Mouse (Mus musculus): Measurements from ENCODE around the gene Gna15. TPM values are rescaled to one million over a fixed set of nuclear protein-coding genes. Genes with fewer than 3 reads are reported as not detected.

The Gna15 gene
- polyA plus RNA-seq, 1 experiment from 2014 or later, result 1.1 TPM

DNA sequence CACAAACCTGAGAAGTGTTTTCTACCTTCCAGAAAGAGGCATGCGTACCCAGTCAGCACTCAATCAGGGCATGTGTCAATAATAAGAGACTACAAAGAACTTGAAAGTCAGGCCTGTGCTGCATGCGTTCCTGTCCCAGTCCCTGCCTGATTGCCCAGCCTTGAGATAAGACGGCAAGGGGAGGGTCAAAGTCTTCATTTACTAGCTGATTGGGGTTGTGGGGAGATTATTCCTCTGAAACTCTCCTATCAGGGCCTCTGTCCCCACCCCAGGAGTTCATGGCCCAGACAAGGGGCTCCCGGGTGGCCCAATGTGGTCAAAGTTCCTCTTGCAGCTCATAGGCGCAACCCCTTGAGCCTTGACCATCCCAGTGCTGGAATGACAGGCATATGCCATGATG lies 22.3 kb upstream of the Gna15 start:
- no peak for ATAC-seq
- 82% methylated on average over 5 of the region's 5 CpGs for WGBS
- no peak overlapping the region for H3K4me3 ChIP-seq (ENCODE audit: low read length)
- H3K9me3 ChIP-seq (ENCODE audit: control insufficient read depth, low read length), result no peaks in the 10 kb centered on the region
- no peak overlapping the region for H3K4me2 ChIP-seq (ENCODE audit: low read length)
- no peaks in the 10 kb centered on the region for H3K27me3 ChIP-seq (replicated peaks; ENCODE audit: control insufficient read depth, insufficient read depth, low read length)
- H3K36me3 ChIP-seq (ENCODE audit: control insufficient read depth, insufficient read depth, low read length), result no peaks in the 10 kb centered on the region
- H3K4me1 ChIP-seq (ENCODE audit: control insufficient read depth, insufficient read depth, low read depth, low read length), result peaks cover 26% of the 10 kb centered on the region
- H3K27ac ChIP-seq (ENCODE audit: low read depth, low read length), result no peak overlapping the region
- no peak overlapping the region for H3K9ac ChIP-seq (ENCODE audit: low read depth, low read length)

DNA sequence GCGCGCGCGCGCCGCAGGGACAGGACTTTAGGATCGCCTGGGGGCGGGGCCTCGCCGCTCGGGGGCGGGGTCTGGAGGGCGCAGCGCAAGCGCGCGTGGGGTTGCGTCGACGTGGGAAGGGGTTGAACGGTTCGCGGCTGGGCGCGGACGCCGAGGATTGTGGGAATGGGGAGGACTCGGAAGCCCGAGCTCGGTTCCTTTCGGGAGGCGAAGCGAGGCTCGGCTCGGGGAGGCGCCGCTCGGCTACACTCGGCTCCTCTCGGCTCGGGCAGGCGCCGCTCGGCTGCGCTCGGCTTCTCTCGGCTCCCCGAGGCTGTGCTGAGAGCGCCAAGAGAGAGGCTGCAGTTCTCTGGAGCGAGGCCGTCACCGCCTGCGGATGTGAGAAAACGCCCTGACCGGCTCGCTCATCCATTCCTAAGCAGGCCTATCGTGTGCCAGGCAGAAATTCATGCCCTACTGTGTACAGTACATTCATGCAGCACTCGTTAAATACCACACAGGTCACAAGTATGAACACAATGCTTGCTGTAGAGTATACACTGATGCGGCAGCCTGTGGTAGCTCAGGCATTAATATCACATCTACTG lies 21.2 kb upstream of the Gna15 start, which contains the start of gene Gna11:
TSS of gene Gna11 (minus strand) at position 30 of the 587 bp plus-strand sequence.
- ATAC-seq, result peak; percentile 97
- Histone ChIP-seq H3K9ac (ENCODE audit: low read depth, low read length) (peak within 1 kb of the TSS; percentile 96), H3K9me3 (ENCODE audit: control insufficient read depth, low read length) (no peaks in the 10 kb centered on the region), H3K27me3 (replicated peaks; ENCODE audit: control insufficient read depth, insufficient read depth, low read length) (no peaks in the 10 kb centered on the region), H3K4me3 (ENCODE audit: low read length) (peak within 1 kb of the TSS; percentile 72), H3K4me2 (ENCODE audit: low read length) (peak within 1 kb of the TSS; percentile 66), H3K27ac (ENCODE audit: low read depth, low read length) (peak within 1 kb of the TSS; percentile 92), H3K36me3 (ENCODE audit: control insufficient read depth, insufficient read depth, low read length) (no peaks in the 10 kb centered on the region), H3K4me1 (ENCODE audit: control insufficient read depth, insufficient read depth, low read depth, low read length) (peaks cover 29% of the 10 kb centered on the region)
- WGBS, result under 1% methylated on average over 48 of the region's 59 CpGs

DNA sequence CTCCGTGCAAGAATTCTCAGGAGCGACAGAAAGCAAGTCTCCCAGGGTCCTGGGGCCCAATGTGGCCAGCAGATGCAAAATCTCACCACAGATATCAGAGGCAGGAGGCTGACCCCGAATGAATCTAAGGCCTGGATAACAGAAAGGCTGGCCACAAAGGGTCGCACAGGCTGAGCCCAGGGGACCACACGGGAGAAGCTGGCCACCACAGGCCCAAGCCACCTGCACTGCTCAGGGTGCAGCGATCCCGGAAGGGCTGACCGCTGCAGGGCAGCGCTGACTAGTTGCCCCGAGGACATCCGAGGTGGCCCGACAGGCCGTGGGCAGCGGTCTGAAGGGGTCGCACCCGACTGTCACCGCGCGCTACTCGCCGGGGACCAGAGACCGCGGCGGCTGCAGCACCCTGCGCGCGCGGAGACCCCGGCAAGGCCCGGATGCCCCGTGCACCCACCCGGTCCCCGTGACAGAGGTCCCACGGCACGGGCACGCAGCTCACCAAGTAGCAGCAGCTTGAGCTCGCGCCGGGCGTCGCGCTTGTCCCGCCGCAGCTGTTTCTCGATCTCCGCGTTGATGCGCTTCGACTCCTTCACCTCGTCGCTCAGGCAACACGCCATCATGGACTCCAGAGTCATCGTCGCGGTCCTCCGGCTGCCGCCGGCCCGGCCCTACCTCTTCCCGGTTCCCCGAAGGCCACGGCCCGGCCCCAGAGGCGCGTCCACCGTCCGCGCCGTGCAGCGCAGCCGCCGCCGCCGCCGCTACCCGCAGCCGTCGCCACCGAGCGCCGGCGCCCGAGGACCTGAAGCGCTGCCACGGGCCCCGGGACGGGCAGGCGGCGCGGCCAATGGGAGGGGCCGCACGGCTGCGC lies 20.5 kb upstream of the Gna15 start:
- peak; percentile 35 for ATAC-seq
- H3K36me3 ChIP-seq (ENCODE audit: control insufficient read depth, insufficient read depth, low read length), result no peaks in the 10 kb centered on the region
- no peaks in the 10 kb centered on the region for H3K27me3 ChIP-seq (replicated peaks; ENCODE audit: control insufficient read depth, insufficient read depth, low read length)
- H3K9me3 ChIP-seq (ENCODE audit: control insufficient read depth, low read length), result no peaks in the 10 kb centered on the region
- H3K4me1 ChIP-seq (ENCODE audit: control insufficient read depth, insufficient read depth, low read depth, low read length), result peaks cover 29% of the 10 kb centered on the region
- WGBS, result under 1% methylated on average over 85 of the region's 93 CpGs
- H3K4me3 ChIP-seq (ENCODE audit: low read length), result peak overlapping the region; percentile 72
- H3K9ac ChIP-seq (ENCODE audit: low read depth, low read length), result peak overlapping the region; percentile 96
- H3K27ac ChIP-seq (ENCODE audit: low read depth, low read length), result peak overlapping the region; percentile 88
- peak overlapping the region; percentile 66 for H3K4me2 ChIP-seq (ENCODE audit: low read length)

DNA sequence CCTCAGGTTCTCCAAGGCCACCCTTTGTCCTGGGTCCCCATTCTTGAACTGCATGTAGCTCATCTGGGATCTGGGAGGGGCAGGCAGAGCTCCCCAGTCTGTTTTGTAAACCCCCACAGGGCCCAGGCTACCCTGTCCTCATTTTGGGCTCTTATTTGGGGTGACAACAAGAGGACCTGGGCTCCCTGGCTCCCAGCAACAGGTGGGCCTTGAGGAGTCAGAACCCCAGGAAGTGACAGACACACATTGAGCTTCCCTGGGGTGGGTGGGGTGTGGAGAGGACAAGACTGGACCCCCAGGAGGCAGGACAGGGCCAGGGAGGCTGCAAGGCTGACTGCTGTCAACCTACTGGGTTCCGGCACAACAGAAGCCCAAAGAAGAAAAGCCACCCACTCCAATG lies 19.6 kb upstream of the Gna15 start:
- H3K9ac ChIP-seq (ENCODE audit: low read depth, low read length), result peak overlapping the region; percentile 96
- H3K36me3 ChIP-seq (ENCODE audit: control insufficient read depth, insufficient read depth, low read length), result no peaks in the 10 kb centered on the region
- WGBS, result 70% methylated on average over 1 of the region's 1 CpGs
- no peak for ATAC-seq
- H3K4me1 ChIP-seq (ENCODE audit: control insufficient read depth, insufficient read depth, low read depth, low read length), result peaks cover 29% of the 10 kb centered on the region
- H3K9me3 ChIP-seq (ENCODE audit: control insufficient read depth, low read length), result no peaks in the 10 kb centered on the region
- H3K4me2 ChIP-seq (ENCODE audit: low read length), result peak overlapping the region; percentile 66
- H3K27me3 ChIP-seq (replicated peaks; ENCODE audit: control insufficient read depth, insufficient read depth, low read length), result no peaks in the 10 kb centered on the region
- H3K27ac ChIP-seq (ENCODE audit: low read depth, low read length), result no peak overlapping the region
- peak overlapping the region; percentile 72 for H3K4me3 ChIP-seq (ENCODE audit: low read length)

DNA sequence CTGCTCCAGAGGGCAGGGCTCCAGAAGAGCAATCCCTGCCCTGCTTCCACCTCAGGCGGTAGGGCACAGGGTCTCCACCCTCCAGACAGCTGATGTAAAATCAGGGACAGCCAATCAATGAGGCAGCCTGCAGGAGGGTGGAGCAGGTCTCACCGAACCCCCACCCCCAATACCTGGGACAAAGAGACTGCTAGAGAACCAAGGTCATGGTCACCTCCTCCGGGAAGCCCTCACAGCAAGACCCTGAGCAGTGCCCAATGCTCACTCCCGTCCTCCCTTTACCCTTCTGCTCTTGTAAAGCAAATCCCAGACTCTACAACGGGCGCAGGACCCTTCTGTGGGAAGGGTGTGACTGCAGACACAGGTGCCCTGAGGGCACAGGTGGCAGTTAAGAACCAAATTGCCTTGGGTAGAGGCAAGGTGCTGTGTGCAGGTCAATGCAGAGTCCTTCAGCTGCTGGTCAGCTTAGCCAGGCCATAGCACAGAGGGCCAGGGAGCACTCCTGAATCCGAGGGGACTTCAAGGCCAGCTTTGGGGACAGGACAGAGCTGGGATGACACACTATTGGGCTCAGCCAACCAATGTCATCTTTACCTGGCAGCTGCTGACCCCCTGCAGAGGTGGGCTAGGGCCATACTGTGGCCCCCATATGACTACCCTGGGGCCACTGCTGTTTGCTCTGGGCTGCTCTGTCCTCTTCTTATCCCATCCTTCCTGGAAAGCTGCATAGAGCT lies 18.9 kb upstream of the Gna15 start:
- no peak for ATAC-seq
- peaks cover 29% of the 10 kb centered on the region for H3K4me1 ChIP-seq (ENCODE audit: control insufficient read depth, insufficient read depth, low read depth, low read length)
- H3K9ac ChIP-seq (ENCODE audit: low read depth, low read length), result peak overlapping the region; percentile 96
- no peaks in the 10 kb centered on the region for H3K9me3 ChIP-seq (ENCODE audit: control insufficient read depth, low read length)
- no peaks in the 10 kb centered on the region for H3K36me3 ChIP-seq (ENCODE audit: control insufficient read depth, insufficient read depth, low read length)
- H3K27ac ChIP-seq (ENCODE audit: low read depth, low read length), result no peak overlapping the region
- H3K4me3 ChIP-seq (ENCODE audit: low read length), result peak overlapping the region; percentile 72; the same call in 1 of the 2 replicates
- WGBS, result 82% methylated on average over 7 of the region's 7 CpGs
- H3K27me3 ChIP-seq (replicated peaks; ENCODE audit: control insufficient read depth, insufficient read depth, low read length), result no peaks in the 10 kb centered on the region
- H3K4me2 ChIP-seq (ENCODE audit: low read length), result peak overlapping the region; percentile 66

DNA sequence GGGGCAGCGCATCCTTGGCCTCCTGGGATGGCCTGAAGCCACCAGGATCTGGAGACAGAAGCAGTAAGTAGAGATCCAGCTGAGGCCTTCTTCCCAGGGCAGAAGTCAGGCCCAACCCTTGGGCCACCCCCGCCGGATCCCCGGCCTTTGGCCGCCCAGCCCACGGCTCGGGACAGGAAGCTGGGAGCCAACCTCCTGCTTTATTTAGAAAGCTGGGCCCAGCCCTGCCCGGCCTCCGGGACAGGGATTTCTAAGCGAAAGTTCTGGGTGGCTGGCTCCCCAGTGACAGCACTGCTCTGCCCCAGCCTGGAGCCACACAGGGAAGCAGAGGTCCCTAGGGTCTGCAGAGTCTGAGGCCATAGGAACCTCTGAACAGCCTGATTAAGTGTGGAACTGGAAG lies 17.8 kb upstream of the Gna15 start:
- Histone ChIP-seq H3K27ac (ENCODE audit: low read depth, low read length) (no peak overlapping the region), H3K4me2 (ENCODE audit: low read length) (no peak overlapping the region), H3K27me3 (replicated peaks; ENCODE audit: control insufficient read depth, insufficient read depth, low read length) (no peaks in the 10 kb centered on the region), H3K4me1 (ENCODE audit: control insufficient read depth, insufficient read depth, low read depth, low read length) (peaks cover 29% of the 10 kb centered on the region), H3K9me3 (ENCODE audit: control insufficient read depth, low read length) (no peaks in the 10 kb centered on the region), H3K9ac (ENCODE audit: low read depth, low read length) (0 out of 2 replicates have a peak overlapping the region, but pooled peaks have one; percentile 19), H3K4me3 (ENCODE audit: low read length) (no peak overlapping the region), H3K36me3 (ENCODE audit: control insufficient read depth, insufficient read depth, low read length) (no peaks in the 10 kb centered on the region)
- 86% methylated on average over 10 of the region's 10 CpGs for WGBS
- ATAC-seq, result no peak

DNA sequence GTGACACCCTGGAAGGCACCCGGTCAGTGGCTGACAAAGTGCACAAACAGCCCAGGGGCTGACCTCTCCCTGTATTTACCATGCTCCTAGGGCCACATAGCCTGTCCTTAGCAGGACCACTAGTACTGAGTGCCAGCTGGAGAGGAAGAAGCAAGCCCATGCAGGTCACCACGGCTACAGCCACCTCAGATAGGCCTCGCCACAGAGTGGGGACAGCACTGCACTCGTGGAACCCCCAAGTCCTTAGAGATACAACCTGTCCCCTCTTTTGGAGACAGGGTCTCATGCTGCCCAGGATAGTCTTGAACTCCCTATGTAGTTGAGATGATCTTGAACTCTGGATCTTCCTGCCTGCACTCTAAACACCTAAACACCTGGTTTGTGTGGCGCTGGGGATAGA lies 17.3 kb upstream of the Gna15 start:
- Histone ChIP-seq H3K4me2 (ENCODE audit: low read length) (no peak overlapping the region), H3K27me3 (replicated peaks; ENCODE audit: control insufficient read depth, insufficient read depth, low read length) (no peaks in the 10 kb centered on the region), H3K36me3 (ENCODE audit: control insufficient read depth, insufficient read depth, low read length) (no peaks in the 10 kb centered on the region), H3K9me3 (ENCODE audit: control insufficient read depth, low read length) (no peaks in the 10 kb centered on the region), H3K4me1 (ENCODE audit: control insufficient read depth, insufficient read depth, low read depth, low read length) (peaks cover 29% of the 10 kb centered on the region), H3K9ac (ENCODE audit: low read depth, low read length) (no peak overlapping the region), H3K27ac (ENCODE audit: low read depth, low read length) (no peak overlapping the region), H3K4me3 (ENCODE audit: low read length) (no peak overlapping the region)
- WGBS, result 82% methylated on average over 5 of the region's 5 CpGs
- no peak for ATAC-seq

DNA sequence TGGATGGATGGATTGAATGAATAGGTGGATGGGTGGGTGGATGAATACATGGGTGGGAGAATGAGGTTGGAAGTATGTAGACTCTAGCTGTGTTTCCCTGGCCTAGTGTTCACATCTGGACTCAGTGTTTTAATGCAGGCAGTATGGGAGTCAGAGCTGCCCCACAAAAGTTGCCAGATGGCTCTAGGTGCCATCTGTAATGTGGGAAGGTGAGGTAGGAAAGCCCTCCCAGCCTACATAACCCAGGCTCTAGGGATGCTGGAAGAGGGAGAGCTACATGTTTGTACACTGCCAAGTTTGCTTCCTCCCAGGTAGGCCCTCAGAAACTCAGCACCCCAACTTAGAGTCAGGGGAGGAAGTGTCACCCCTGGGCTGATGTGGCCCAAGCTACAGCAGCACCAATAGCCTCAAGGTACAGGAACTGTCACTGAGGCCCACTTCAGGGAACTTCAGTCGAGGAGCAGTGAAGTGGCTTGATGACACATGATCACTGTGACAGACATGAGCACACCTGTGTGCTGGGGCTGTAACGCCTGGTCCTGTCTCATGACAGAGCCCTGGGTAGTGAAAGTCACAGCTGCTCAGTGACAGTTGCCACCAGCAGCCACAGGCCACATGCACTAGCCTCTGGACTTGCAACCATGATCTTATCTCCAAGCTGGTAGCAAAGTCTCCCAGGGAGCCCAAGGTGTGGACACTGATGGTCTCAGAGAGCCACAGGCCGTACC lies 14.5 kb upstream of the Gna15 start:
- no peak overlapping the region for H3K4me3 ChIP-seq (ENCODE audit: low read length)
- H3K4me2 ChIP-seq (ENCODE audit: low read length), result no peak overlapping the region
- WGBS, result 90% methylated on average over 3 of the region's 3 CpGs
- H3K27me3 ChIP-seq (replicated peaks; ENCODE audit: control insufficient read depth, insufficient read depth, low read length), result no peaks in the 10 kb centered on the region
- H3K9me3 ChIP-seq (ENCODE audit: control insufficient read depth, low read length), result no peaks in the 10 kb centered on the region
- no peaks in the 10 kb centered on the region for H3K36me3 ChIP-seq (ENCODE audit: control insufficient read depth, insufficient read depth, low read length)
- peaks cover 23% of the 10 kb centered on the region for H3K4me1 ChIP-seq (ENCODE audit: control insufficient read depth, insufficient read depth, low read depth, low read length)
- H3K27ac ChIP-seq (ENCODE audit: low read depth, low read length), result no peak overlapping the region
- no peak overlapping the region for H3K9ac ChIP-seq (ENCODE audit: low read depth, low read length)
- no peak for ATAC-seq

Data from hindbrain, embryonic 16.5 days (tissue).